Mouse (Mus musculus) E14TG2a.4 (cell line): Measurements from ENCODE around the gene Zfp292.
A peak's percentile ranks its signal among the peaks of the same experiment; 100 is the strongest.

Experiments used
- CTCF ChIP-seq: conservative IDR thresholded peaks from 2 replicates; pipeline ENCODE4 v1.5.1; 2014; ENCODE audit warnings: low read length
- NANOG ChIP-seq: IDR thresholded peaks from 2 replicates; pipeline ENCODE4 v1.6.1; 2014; ENCODE audit warnings: borderline replicate concordance, low read length, mixed read lengths

DNA sequence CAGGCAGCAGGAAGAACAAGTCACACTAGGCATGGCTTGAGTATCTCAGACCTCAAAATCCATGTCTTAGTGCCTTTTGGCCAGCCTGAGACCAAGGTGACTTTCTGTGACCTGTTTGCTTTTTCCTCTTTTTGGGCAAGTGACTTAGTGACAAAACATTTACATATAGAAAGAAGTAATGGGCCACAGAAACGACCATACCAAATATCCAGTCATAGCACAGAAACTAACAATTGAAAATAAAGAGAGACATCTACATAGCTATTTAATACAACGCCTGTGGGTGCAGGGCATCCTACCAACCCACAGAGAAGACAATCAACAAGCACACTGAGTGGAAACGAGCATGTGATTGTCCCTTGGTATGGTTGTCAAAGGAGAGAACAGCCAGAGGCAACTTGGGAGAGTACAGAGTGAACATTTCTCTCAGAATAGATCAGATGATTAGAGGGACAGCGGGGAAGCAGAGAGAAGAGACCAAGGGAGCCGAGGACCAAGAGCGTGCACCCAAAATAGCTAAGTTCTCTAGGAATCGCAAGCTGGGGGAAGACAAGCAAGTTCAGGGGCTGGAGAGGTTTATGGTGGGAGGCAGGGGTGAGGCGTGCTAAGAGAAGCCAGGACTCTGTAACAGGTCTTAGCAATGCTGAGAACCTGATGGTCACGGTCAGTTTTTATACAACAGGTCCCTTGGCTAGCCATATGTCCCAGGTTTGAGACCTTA, 3.0 kb upstream of the Zfp292 start:
- no peak for TF ChIP-seq CTCF
- TF ChIP-seq NANOG: peak; percentile 49; the same call in 1 of the 2 replicates
